Mouse (Mus musculus): ENCODE results near the gene Rita1.

Rita1 gene

DNA sequence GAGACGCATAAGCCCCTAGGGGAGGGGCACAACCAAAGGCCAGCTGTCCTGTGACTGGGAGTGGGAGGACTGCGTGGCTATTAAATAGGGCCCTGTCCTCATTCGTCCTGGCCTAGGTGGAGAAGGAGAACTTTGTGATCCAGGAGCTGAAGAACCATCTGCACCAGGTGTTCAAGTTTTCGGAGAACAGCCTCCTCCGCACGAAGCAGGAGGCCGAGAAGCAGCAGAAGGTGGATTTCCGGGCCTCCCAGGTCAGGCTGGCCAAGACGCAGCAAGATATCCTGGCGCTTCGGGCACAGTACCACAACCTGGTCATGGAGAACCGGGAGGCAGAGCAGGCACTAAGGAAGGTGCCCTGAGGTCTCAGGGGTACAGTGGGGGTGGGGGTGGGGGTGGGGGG, 10.2 kb downstream of the Rita1 start:
- DNase-seq (ENCODE audit: low spot score in 2 of 2): no peak

DNA sequence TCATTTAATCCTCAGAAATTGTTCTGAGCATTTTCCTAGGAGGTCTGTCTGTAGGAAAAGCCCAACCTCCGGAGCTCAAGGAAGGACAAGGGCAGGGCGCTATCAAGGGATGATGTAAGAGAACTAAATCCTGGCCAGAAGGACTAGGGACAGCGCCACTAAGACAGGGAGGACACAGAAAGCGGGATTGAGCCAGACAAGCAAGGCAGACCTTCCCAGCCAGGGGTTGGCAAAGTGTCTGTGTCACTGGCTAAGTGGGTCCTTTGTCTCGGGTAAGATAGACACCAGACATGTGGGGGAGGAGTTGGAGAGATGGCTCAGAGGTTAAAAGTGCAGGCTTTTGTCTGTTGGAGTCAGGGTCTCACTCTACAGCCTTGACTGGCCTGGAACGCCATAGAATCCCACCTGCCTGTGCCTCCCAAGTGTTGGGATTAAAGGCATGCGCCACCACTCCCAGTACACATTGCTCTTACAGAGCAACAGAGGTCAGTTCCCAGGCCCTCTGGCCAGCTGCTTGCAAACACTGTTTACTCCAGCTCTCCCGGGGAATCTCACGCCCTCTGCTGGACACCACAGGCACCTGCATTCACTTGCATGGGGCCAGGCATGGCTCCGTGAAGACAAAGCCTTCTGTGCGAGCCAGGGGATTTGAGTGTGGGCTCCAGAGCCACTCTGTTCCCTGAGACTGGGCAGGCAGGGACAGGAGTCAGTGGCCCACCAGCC, 11.3 kb downstream of the Rita1 start:
- no peak for DNase-seq (ENCODE audit: low spot score in 2 of 2)

DNA sequence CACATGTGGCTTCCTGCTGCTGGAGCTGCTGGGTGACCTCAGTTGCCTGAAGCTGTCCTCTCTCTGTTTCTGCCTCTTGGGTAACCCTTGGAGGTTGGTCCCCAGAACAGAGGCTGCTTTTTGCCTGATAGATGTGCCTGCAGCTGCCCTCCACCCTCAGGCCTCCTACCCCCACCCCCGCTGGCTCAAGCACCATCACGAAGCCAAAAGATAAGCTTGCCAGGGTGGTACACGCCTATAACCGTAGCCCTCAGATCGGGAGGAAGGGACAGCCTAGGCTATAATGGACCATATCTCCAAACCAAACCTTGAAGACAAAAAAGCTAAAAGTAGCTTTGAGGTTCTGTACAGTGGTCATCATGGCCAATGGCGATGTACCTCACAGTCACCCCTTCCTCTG, 12.8 kb downstream of the Rita1 start:
- DNase-seq (ENCODE audit: low spot score in 2 of 2): no peak

DNA sequence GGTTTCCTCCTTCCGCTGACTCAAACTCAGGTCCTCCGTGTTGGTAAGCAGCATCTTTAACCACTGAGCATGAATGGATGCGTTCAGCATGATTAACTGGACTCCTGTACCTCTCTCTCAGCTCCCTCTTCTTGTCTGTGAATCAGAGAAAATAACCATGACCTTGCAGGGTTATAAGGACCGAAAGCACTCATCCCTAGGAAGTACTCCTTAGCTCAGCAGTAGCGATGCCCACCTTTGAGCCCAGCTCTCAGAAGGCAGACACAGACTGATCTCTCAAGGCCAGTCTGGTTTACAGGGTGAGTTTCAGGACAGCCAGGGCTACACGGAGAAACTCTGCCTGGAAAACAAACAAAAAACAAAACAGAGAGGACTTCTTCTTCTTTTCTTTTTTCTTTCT, 17.9 kb downstream of the Rita1 start:
- no peak for DNase-seq (ENCODE audit: low spot score in 2 of 2)

DNA sequence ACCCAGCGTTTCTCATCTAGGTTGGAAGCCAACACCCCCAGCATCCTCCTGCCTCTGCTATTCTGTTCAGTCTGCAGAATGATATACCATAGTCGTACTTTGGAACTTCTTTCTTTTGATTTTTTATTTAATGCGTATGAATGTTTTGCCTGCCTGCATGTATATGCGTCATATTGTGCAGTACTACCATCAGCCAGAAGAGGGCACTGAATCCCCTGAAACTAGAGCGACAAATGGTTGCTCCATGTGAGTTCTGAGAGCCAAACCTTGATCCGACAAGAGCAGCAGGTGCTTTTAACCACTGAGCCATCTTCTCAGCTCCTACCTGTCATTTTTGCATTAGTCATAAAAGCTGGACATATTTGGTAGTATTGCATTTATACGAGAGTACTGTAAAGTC, 20.2 kb downstream of the Rita1 start:
- DNase-seq (ENCODE audit: low spot score in 2 of 2): no peak

DNA sequence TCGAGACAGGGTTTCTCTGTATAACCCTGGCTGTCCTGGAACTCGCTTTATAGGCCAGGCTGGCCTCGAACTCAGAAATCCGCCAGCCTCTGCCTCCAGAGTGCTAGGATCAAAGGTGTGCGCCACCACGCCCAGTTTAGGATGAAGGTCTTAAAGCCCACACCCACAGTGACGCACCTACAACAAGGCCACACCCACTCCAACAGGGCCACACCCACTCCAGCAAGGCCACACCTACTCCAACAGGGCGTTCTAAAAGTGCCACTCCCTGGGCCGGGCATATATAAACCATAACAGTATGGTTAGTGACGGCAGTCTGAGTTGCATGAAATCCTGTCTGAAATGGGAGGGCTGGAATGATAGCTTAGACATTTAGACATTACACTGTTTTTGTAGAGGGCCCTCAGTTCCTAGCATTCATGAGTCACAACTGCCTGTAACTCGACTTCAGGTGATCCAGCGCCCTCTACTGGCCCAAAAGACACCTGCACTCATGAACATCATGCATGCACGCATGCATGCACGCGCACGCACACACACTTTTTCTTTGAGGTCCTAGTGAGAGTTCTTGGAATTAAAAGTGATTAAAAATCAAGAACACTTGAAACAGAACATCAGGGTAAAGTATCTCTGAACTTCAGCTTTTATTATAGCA, 21.9 kb downstream of the Rita1 start:
- no peak for DNase-seq (ENCODE audit: low spot score in 2 of 2)

DNA sequence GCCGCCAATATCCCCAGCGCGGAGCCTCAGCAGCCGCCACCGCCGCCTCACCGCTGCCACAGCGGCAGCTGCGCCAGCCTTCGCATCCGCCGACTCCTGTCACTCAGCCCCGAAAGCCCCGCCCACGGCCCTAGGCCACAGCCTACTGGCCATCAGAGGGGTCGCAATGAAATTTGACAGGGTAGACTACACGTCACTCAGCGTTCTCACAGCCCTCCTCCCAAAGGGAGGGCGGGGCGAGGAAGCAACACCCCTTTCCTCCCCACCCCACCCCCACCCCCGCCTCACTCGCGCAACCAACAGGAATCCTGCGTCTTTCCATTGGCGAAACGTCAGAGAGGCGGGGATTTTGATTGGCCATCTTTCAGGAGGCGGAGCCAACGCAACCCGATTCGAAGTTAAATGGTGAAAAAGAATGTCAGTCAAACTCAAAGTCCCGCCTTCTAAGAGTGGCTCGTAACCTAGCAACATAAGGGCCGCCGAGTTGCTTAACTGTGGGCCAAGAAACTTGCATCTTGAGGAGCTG, 23.8 kb downstream of the Rita1 start, which contains the start of the genes Tpcn1 and Iqcd:
Gene Tpcn1 (minus strand): TSS at position 105 of the 526 bp plus-strand sequence.
Gene Iqcd (plus strand): TSS at position 448 of the 526 bp plus-strand sequence.
- peak; percentile 99 for DNase-seq (ENCODE audit: low spot score in 2 of 2)

DNA sequence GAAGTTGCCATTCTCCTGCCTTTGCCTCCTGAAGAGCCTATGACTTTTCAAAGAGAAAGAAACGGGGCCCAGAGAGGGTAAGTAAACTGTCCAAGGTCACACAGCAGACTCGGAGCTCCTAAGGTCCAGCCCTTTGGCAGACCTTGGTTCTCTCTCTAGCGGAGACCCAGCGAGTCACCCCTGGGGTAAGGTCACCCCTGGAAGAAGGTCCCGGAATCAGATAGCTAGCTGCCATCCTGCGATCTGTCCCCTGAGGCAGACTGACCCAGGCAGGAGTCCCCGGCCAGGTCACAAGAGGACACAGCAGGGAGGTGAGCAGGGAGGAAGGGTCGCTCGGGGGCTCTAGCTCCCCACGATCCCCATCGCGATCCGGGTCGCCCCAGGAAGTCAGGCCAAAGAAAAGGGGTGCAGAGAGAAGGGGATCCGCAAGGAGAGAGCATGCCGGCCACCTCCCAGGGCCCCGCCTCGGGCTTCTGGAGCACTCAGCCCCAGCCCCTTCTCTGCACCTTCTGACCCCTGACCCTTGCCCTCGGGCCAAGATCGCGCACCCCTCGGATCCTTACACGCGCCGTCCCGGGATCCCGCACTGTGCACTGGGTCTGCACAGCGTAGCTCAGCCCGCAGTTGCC, 24.3 kb downstream of the Rita1 start:
- no peak for DNase-seq (ENCODE audit: low spot score in 2 of 2)

DNA sequence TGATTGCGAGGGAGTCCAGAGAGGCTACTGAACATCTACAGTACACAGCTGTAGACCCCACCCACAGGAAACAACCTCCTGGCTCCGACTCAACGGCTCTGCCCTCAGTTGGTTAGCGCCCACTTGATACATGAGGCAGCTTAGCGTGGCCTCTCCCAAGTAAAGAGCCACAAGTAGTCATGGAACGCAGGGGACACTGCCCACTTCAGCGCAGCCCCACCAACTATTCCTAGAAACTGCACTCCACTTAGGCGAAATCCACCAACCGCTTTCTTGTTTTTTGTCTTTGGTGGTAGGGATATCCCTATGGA, 24.8 kb downstream of the Rita1 start:
- no peak for DNase-seq (ENCODE audit: low spot score in 2 of 2)

DNA sequence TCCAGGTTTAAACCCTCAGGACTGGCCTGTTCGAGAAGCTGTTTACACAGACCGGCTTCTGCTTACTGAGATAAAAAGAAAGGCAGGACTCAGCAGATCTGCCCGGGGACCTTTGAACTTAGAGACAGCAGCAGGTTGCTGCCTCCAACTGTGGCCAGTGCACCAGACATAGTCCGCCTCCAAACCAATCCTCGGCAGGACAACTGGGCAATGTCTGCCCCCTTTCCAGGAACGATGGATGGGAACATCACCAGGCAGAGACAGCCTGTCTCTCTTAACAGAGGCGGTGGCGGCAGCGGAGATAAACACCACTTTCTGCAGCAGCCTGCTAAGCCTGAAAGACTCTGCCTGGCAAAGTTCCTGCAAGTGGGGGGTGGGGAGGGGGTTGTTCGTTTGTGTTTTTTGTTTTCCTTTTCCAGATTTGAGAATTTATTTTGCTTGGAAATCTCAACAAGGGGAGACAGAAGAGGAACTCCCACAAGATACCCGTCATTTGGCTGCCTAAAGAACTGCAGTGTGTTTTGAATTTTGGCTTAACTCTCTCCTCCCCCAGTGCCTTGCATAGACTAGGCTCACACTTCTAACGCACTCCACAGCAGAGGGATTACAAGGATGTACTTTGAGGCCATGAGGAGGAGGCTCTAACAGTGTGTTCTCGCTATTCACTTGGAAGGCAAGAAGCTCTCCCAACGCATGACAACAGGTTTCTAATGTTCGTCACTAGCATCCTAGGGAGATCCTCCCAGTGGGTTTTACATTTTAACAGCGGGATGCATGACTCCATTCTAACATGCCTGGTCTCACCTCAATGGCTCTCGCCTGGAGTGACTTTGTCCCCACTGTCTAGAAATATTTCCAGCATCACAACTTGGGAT, 25.4 kb downstream of the Rita1 start:
- no peak for DNase-seq (ENCODE audit: low spot score in 2 of 2)

DNA sequence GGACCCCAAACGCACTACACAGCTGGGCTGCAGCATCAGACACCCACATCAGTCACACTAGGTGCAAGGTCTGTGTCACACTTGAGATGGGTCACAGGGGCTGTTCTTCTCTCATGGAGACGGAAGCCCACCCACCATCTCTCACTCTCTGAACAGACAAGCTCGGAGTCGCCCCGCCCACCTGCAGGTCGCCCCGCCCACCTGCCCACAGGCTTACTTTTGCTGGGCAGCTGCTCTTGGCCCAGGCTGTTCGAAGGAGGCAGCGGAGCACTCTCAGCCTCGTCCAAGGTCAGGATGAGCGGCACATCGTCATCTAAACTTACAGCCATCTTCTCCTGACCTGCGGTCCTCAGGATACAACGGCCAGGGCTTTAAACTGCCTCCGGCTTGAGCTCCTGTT, 27.4 kb downstream of the Rita1 start:
- no peak for DNase-seq (ENCODE audit: low spot score in 2 of 2)

DNA sequence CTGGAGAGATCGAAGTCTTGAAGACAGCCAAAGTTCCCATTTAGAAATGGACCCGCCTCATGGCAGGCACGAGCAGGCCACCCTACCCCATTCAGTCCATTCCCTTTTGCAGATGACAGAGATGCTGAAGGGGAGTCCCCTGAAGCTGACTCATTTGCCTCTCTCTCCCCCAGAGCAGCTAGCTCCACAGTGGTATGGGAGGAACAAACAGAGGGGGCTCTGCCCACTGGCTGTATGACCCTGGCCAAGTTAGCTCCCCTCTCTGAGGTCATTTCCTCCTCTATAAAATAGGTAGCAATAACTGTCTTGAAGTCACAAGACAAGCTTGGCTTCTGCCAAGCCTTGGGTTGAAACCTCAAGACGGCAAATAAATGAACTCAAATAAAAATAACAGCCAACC, 28.9 kb downstream of the Rita1 start:
- no peak for DNase-seq (ENCODE audit: low spot score in 2 of 2)

DNA sequence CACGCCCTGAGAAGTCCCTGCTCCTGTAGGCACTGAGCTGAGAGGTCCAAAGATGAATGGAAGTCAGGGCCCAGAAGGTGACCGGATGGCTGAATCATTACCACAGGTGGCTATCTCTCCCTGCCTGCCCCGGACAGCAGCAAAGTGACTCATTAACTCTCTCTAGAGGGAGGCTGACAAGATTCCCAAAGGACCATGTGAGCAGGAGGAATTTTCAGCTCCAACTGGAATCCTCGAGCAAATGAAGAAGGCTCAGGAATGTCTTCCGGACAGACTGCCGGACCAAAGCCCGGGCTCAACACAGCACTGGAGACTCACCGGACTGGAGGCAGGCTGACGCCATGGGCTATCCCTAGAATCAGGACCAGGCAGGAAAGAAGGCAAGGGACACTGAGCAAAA, 30.4 kb downstream of the Rita1 start:
- DNase-seq (ENCODE audit: low spot score in 2 of 2): no peak

DNA sequence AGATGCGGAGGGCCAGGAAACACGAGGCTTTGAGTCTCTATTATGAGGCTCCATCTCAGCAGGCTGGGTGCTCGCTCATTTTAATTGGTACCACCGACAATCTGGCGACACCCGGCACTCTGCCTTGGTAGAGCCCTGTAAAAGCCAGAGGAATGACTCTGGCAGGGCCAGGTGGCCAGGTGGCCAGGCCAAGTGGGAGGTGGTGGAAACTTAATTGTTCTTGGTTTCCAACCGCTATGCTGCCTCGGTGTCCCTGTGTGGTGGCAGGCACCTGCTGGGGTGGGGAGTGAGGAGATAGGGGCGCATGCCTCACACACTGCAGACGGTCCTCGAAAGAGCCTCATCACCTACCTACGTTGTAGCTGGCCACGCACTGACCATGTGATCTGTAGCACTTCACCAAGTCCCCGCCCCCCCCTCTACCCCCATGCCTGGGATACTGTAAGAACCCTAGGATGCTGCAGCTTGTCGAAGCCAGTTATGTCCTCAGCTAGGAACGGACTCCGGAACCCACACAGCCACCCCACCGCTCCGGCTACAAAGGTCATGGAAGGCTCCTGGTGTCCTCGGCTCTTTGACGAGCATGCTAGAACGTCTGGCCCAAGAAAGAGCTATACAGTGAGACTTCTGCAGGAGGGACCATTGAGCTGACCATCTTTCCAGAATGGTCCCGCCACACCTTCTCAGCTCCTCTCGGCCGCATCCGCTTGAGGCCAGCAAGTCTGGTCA, 32.3 kb downstream of the Rita1 start:
- DNase-seq (ENCODE audit: low spot score in 2 of 2): no peak

DNA sequence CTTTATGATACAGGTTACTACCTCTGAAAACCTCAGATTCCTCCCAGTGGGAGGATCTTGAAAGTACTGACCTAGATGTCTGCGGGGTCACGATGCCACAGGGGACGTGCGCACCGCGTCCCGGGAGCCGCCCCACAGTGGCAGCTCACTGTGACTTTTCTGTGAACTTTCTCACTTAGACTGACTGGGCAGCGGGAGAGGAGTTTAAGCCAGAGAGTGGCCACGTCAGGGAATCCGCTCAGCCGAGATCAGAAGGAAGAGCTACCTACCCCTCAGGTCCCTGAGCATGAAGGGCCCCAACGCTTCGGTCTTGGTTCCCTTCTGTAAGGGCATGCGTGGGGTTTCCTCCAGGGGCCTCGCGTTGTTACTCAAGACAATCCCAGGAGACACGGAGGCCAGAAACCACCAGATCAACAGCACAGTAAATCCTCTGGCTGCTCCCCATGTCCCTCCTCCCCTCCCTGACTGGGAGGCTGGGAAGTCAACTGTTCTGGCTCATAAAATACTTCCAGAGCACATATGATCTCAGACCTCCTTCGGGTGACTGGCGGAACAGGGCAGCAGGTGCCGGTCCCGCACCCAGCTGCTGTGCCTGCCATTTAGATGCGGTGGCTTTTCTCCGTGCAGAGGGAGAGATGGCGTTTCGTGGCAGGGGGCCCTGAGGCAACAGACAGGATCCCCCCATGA, 33.0 kb downstream of the Rita1 start:
- DNase-seq (ENCODE audit: low spot score in 2 of 2): peak; percentile 69 to 77

DNA sequence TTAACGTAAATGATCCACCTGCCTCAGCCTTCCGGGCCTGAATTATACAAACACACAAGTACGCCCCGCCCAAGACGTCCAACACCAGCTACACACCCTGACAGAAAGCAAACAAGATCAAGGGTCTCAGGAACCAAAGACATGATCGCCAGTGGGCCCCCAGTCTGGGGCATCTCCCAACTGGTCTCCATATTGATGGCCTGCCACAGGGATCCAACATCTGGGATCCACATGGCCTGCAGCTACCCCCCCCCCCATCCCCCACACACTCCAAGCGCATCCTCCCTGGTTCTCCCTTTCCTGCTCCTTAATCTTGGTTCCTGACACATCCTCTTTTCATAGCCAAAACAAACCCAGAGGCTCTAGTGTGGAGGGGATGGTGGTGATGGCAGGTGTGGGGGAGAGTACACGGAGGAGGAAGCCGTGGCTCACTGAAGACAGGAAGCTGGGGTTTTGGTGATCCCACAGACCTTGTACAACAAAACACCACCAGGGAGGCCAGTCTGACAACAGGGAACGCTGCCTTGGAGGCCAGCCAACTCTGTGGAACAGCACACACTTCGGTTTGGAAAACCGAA, 33.8 kb downstream of the Rita1 start:
- peak; percentile 61 to 78 for DNase-seq (ENCODE audit: low spot score in 2 of 2)

DNA sequence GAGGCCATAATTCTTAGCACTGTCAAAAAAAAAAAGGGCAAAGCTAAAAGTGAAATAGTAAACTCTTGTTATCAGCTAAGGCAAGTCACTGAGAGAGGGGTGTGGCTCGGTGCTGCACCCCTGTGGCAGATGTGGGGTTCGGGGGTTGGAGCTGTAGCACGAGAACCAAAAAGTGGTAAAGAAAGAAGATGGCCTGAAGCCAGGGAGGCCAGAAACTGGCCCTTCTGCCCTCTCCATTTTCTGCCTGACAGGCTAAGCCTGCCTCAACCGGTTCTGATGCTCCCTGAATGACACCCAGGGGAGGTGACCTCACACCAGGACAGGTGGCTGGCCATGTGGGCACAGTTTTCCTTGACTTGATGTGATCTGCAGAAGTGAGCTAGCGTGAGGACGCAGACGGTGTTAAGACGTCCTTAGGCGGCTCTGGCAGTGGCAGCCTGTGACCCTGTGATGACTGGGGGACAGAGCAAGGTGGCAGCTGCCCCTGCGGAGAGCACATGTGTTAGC, 34.4 kb downstream of the Rita1 start:
- DNase-seq (ENCODE audit: low spot score in 2 of 2): no peak

DNA sequence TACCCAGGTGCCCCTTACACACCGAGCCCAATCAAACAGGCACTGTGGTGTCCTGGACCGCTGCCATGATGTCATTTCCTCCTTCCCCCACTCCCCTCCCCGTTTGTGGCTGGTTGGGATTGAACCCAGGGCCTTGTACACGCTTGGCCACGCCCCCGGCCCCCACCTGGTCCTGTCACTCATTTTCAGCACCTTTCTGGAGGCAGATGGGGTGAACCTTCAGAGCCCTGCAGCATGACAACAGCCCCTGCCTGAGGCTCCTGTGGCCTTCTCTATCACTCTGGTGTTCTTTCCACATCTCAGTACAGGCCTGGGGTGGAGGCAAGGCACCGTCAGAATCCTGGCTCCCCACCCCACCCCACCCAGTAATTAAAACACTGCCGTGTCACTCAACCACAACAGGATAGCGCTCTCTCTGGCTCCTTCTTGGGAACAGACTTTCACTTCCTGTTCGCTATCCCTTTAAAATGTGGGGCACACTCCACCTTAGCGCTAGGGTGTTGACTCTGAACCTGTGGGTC, 35.5 kb downstream of the Rita1 start:
- DNase-seq (ENCODE audit: low spot score in 2 of 2): no peak

DNA sequence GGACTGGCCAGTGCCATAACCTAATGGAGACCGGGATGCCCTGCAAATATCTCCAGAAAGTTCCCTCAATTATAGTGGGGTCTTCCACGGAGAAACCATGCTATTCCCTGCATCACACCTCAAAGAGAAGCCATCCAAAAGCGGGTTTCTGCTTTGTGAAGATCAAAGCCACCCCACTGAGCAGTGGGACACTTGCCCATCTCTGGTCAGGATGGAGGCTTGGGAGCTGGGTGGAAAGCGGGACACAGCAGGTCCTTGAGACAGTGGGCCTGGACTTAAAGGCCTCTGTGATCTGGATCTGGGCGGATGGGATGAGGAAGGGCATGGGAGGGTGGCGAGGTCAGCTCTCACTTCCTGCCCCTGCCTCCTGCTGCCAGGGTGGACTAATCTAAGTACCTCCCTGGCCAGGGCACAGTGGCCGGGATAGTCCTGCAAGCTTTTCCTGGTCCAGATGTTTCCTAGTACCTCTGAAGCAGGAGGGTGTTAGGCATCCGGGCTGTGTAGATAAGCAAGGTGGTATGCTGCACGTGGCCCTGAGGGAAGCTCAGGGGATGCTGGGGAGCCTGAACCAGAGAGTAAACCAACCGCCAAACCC, 37.8 kb downstream of the Rita1 start:
- no peak for DNase-seq (ENCODE audit: low spot score in 2 of 2)

Measured in urinary bladder, postnatal 4 days (tissue).